Mouse (Mus musculus) lung, postnatal 14 days (tissue): Measurements from ENCODE around the gene Prmt1.
A peak's percentile ranks its signal among the peaks of the same experiment; 100 is the strongest.

Source experiments
- DNase-seq: peaks from one replicate; pipeline ENCODE4 v3.0.0; 2021

The Prmt1 gene

DNA sequence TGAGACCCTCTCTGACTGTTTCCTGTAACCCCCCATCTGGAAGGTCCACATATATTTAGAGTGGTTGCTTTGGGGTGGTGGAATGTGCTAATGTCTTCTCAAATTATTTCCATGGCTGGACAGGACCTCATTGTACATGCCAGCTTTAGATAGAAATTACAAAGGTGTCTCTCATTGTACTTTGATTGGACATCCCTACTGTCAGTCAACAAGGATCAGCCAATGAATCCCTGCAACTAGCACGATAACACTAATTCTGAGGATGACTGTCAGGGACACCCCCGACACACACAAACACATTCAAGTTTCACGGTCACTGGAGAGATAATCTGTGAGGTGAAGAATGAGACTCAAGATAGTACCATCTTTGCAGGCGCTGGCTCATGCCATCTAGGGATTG is 47.7 kb downstream of the Prmt1 start:
- no peak for DNase-seq

- DNase-seq, result peak; percentile 99
Measured at GRCm38 (mm10) chr7:44929204-44930151, 56.9 kb downstream of the Prmt1 start, which contains the start of gene Ap2a1. Gene Ap2a1 (minus strand): TSS chr7:44929496.

- no peak for DNase-seq
Measured at GRCm38 (mm10) chr7:44928570-44928969, 57.8 kb downstream of the Prmt1 start.
